In genomic region chr14:27493516-27493915, GRCm38 (mm10) we compare ENCODE assay signal across 16 mouse cellular contexts. TPM values are rescaled to one million over a fixed set of nuclear protein-coding genes. Genes with fewer than 3 reads are reported as not detected.
DNase-seq lines count a peak whose midpoint lies in the region; ATAC-seq and TF ChIP-seq lines count a peak whose summit lies in the region.
"Had no signal": no experiment of that assay in that cellular context is flagged by ENCODE, and none has a peak within 500 bp of the region (broad histone marks: within the 10 kb centered on the region; RNA-seq: fewer than 3 reads in every experiment).

No protein-coding gene starts in this region.

- no peak for TF ChIP-seq EP300 in ES-Bruce4 (IDR thresholded peaks at IDR 0.05; ENCODE audit: insufficient read depth, low read depth, low read length)

- H3K9ac ChIP-seq in lung, embryonic 14.5 days, result no peak overlapping the region
- no peak overlapping the region for H3K9ac ChIP-seq in ES-Bruce4 (ENCODE audit: low read depth, poor library complexity, severe bottlenecking)
- H3K9ac ChIP-seq: forebrain, embryonic 13.5 days; limb, embryonic 15.5 days; neural tube, embryonic 13.5 days had no signal

- no peak overlapping the region for H3K4me3 ChIP-seq in lung, embryonic 14.5 days (ENCODE audit: low read depth, low read length)
- no peak overlapping the region for H3K4me3 ChIP-seq in ES-Bruce4 (ENCODE audit: low read depth, low read length)
- H3K4me3 ChIP-seq: forebrain, embryonic 13.5 days; limb, embryonic 15.5 days; neural tube, embryonic 13.5 days had no signal

- no peak for ATAC-seq in lung, embryonic 14.5 days (ENCODE audit: insufficient read depth)
- ATAC-seq: forebrain, embryonic 13.5 days had no signal

- H3K9me3 ChIP-seq in lung, embryonic 14.5 days (ENCODE audit: low read depth, low read length), result no peaks in the 10 kb centered on the region
- H3K9me3 ChIP-seq in ES-Bruce4 (replicated peaks; ENCODE audit: control insufficient read depth, insufficient read depth, low read length, poor library complexity, severe bottlenecking), result no peaks in the 10 kb centered on the region
- H3K9me3 ChIP-seq: forebrain, embryonic 13.5 days; limb, embryonic 15.5 days; neural tube, embryonic 13.5 days had no signal

- no peak overlapping the region for H3K4me2 ChIP-seq in lung, embryonic 14.5 days
- H3K4me2 ChIP-seq: forebrain, embryonic 13.5 days; limb, embryonic 15.5 days; neural tube, embryonic 13.5 days had no signal

- H3K36me3 ChIP-seq in lung, embryonic 14.5 days (ENCODE audit: insufficient read depth), result peaks cover 80% of the 10 kb centered on the region
- H3K36me3 ChIP-seq in ES-Bruce4 (ENCODE audit: control insufficient read depth, insufficient read depth, low read length, poor library complexity, severe bottlenecking), result peaks cover 32% of the 10 kb centered on the region

- no peak overlapping the region for H3K27ac ChIP-seq in lung, embryonic 14.5 days (ENCODE audit: low read depth)
- H3K27ac ChIP-seq in ES-Bruce4 (ENCODE audit: insufficient read depth, low read length), result no peak overlapping the region
- H3K27ac ChIP-seq: forebrain, embryonic 13.5 days; limb, embryonic 15.5 days; neural tube, embryonic 13.5 days had no signal

- H3K4me1 ChIP-seq in lung, embryonic 14.5 days (ENCODE audit: insufficient read depth), result no peaks in the 10 kb centered on the region
- no peaks in the 10 kb centered on the region for H3K4me1 ChIP-seq in ES-Bruce4 (ENCODE audit: control insufficient read depth, insufficient read depth, low read length)
- H3K4me1 ChIP-seq: forebrain, embryonic 13.5 days; limb, embryonic 15.5 days; neural tube, embryonic 13.5 days had no signal

- no peak for TF ChIP-seq POLR2A in ES-Bruce4 (IDR thresholded peaks at IDR 0.05; ENCODE audit: insufficient read depth, low read length)

- peak; percentile 10 for DNase-seq in gastrocnemius, postnatal 10 days
- DNase-seq in gastrocnemius, adult 8-10 months (ENCODE audit: low spot score in 2 of 2), result no peak
- DNase-seq in lung, embryonic 14.5 days, result peak; percentile 5
- DNase-seq in lung, postnatal 14 days, result no peak
- DNase-seq in ZHBTc4 (ENCODE audit: low read depth, low spot score), result peak; percentile 65
- no peak for DNase-seq in neural tube, embryonic 10.5 days (ENCODE audit: extremely low spot score, low spot score)
- no peak for DNase-seq in adipocyte (ENCODE audit: low spot score)
- DNase-seq: adrenal gland, adult 2 months; heart, postnatal 10 days; kidney, postnatal 14 days; layer of hippocampus, postnatal 36 days; midbrain, embryonic 14.5 days had no signal

- 87% methylated on average over 4 of the region's 4 CpGs for WGBS in lung, embryonic 14.5 days

- TF ChIP-seq CTCF in lung, embryonic 14.5 days (IDR thresholded peaks at IDR 0.05; ENCODE audit: low read depth), result no peak
- peak; percentile 7 for TF ChIP-seq CTCF in ES-Bruce4 (IDR thresholded peaks at IDR 0.05; ENCODE audit: low read depth, low read length)

- H3K27me3 ChIP-seq in lung, embryonic 14.5 days (ENCODE audit: insufficient read depth, low read length), result no peaks in the 10 kb centered on the region
- no peaks in the 10 kb centered on the region for H3K27me3 ChIP-seq in ES-Bruce4 (ENCODE audit: control insufficient read depth, insufficient read depth, low read length, poor library complexity, severe bottlenecking)
- H3K27me3 ChIP-seq: forebrain, embryonic 13.5 days; limb, embryonic 15.5 days; neural tube, embryonic 13.5 days had no signal

RNA-seq across cellular contexts. Expression of gene Ccdc66, which starts 14.7 kb away (rescaled TPM):
- total RNA-seq in gastrocnemius, postnatal 10 days (2021), result 10 to 100 TPM in 1 of 2 experiments, 1 to 10 TPM in 1; 8.3 to 10.4 TPM
- 1 to 10 TPM; 7.4 to 9.4 (median 8.2) TPM for total RNA-seq in gastrocnemius, adult 8-10 months (2022)
- 10.5 and 11.6 TPM in 2 replicates for polyA plus RNA-seq in lung, embryonic 14.5 days (2014; fragmentation: Nextera tagmentation; extraction: Ambion mirVana)
- 22.1 and 27.1 TPM in 2 replicates for polyA plus RNA-seq in ES-Bruce4 (2011; ENCODE audit: insufficient read depth, insufficient read length, low read depth, missing spikeins)

Comparison
In these comparisons a context has a peak if more than half of its experiments do, and no peak if none do; other contexts are left out.
1. DNase-seq: peak in gastrocnemius, postnatal 10 days (single experiment), lung, embryonic 14.5 days (single experiment) and ZHBTc4 (single experiment); none in gastrocnemius, adult 8-10 months (0 of 2), lung, postnatal 14 days (single experiment), neural tube, embryonic 10.5 days (single experiment) and adipocyte (single experiment).